Mouse (Mus musculus) midbrain, embryonic 11.5 days (tissue): ENCODE measurements at regions not wholly inside any gene's neighbourhood (a gene's known extent, or its start where the extent isn't known, plus 50 kb on each side); places are given as distances from the start of the nearest gene placed in this dataset.

Experiments
- ATAC-seq: fragments of 200-750 bp; cut with Nextera tagmentation; 2 replicates; pipeline ENCODE4 v1.8.0; 2017; ENCODE audit warnings: moderate TSS enrichment, moderate library complexity; ENCODE audit not compliant: low FRiP score
- DNase-seq: peaks from one replicate; pipeline ENCODE4 v3.0.0; 2015; ENCODE audit warnings: low spot score; ENCODE audit errors: missing footprints
- H3K27ac ChIP-seq: fragments of 300-500 bp; sonication (generic); 2 replicates; pipeline ENCODE4 v1.5.1; 2014; ENCODE audit warnings: low read depth, low read length
- H3K27me3 ChIP-seq: fragments of 300-500 bp; sonication (generic); 2 replicates; pipeline ENCODE4 v1.6.1; 2014; ENCODE audit warnings: mild to moderate bottlenecking, low read length, moderate library complexity, mixed read lengths; ENCODE audit not compliant: control insufficient read depth, insufficient read depth
- H3K36me3 ChIP-seq: fragments of 300-500 bp; sonication (generic); 2 replicates; pipeline ENCODE4 v1.6.1; 2014; ENCODE audit warnings: mild to moderate bottlenecking, low read length, moderate library complexity, mixed read lengths; ENCODE audit not compliant: control insufficient read depth, insufficient read depth
- H3K4me1 ChIP-seq: fragments of 300-500 bp; sonication (generic); 2 replicates; pipeline ENCODE4 v1.6.1; 2014; ENCODE audit warnings: low read length; ENCODE audit not compliant: control insufficient read depth, insufficient read depth
- H3K4me2 ChIP-seq: fragments of 300-500 bp; sonication (generic); 2 replicates; pipeline ENCODE4 v1.6.1; 2014; ENCODE audit warnings: mild to moderate bottlenecking, moderate library complexity
- H3K4me3 ChIP-seq: fragments of 300-500 bp; sonication (generic); 2 replicates; pipeline ENCODE4 v1.5.1; 2014; ENCODE audit warnings: low read depth, low read length
- H3K9ac ChIP-seq: fragments of 300-500 bp; sonication (generic); 2 replicates; pipeline ENCODE4 v1.6.1; 2014; ENCODE audit warnings: low read length
- H3K9me3 ChIP-seq: fragments of 300-500 bp; sonication (generic); 2 replicates; pipeline ENCODE4 v1.6.1; 2016; ENCODE audit warnings: low read length; ENCODE audit not compliant: control insufficient read depth
- WGBS: fragments of 180-500 bp; shearing (Covaris S2); extraction: QIAGEN DNeasy Blood & Tissue Kit; methylation state at CpG from one replicate; pipeline ENCODE4 v1.1.7; 2014; 5-methylcytosine and 5-hydroxymethylcytosine counted together

- WGBS, result 75% methylated on average over 2 of the region's 2 CpGs
- Histone ChIP-seq H3K9me3 (no peaks in the 10 kb centered on the region), H3K4me3 (no peak overlapping the region), H3K4me2 (no peak overlapping the region), H3K9ac (no peak overlapping the region), H3K4me1 (no peaks in the 10 kb centered on the region), H3K27ac (no peak overlapping the region), H3K36me3 (no peaks in the 10 kb centered on the region), H3K27me3 (no peaks in the 10 kb centered on the region)
- ATAC-seq, result no peak
- no peak for DNase-seq
Measured at GRCm38 (mm10) chr14:17347286-17347685, 312.8 kb upstream of the Thrb start.

- DNase-seq, result no peak
- Histone ChIP-seq H3K27me3 (no peaks in the 10 kb centered on the region), H3K4me2 (no peak overlapping the region), H3K4me1 (no peaks in the 10 kb centered on the region), H3K27ac (no peak overlapping the region), H3K36me3 (no peaks in the 10 kb centered on the region), H3K4me3 (no peak overlapping the region), H3K9ac (no peak overlapping the region), H3K9me3 (no peaks in the 10 kb centered on the region)
- ATAC-seq, result no peak
- 81% methylated on average over 4 of the region's 4 CpGs for WGBS
Measured at GRCm38 (mm10) chr14:17352324-17353037, 307.6 kb upstream of the Thrb start.

- no peak for ATAC-seq
- no peaks in the 10 kb centered on the region for H3K36me3 ChIP-seq
- no peaks in the 10 kb centered on the region for H3K27me3 ChIP-seq
- no peak overlapping the region for H3K27ac ChIP-seq
- no peak overlapping the region for H3K9ac ChIP-seq
- no peaks in the 10 kb centered on the region for H3K4me1 ChIP-seq
- DNase-seq, result no peak
- no peak overlapping the region for H3K4me3 ChIP-seq
- H3K4me2 ChIP-seq, result no peak overlapping the region
- no peaks in the 10 kb centered on the region for H3K9me3 ChIP-seq
Measured at GRCm38 (mm10) chr14:17361910-17362309, 298.2 kb upstream of the Thrb start.

- no peaks in the 10 kb centered on the region for H3K27me3 ChIP-seq
- H3K9me3 ChIP-seq, result no peaks in the 10 kb centered on the region
- ATAC-seq, result peak; percentile 90
- H3K36me3 ChIP-seq, result no peaks in the 10 kb centered on the region
- DNase-seq, result peak; percentile 90
- no peak overlapping the region for H3K4me2 ChIP-seq
- 37% methylated on average over 7 of the region's 7 CpGs for WGBS
- H3K9ac ChIP-seq, result no peak overlapping the region
- H3K27ac ChIP-seq, result no peak overlapping the region
- no peaks in the 10 kb centered on the region for H3K4me1 ChIP-seq
- H3K4me3 ChIP-seq, result no peak overlapping the region
Measured at GRCm38 (mm10) chr14:17402751-17403479, 257.1 kb upstream of the Thrb start.

- ATAC-seq (peak; percentile 49; the same call in 1 of the 2 replicates), DNase-seq (no peak)
- Histone ChIP-seq H3K4me1 (no peaks in the 10 kb centered on the region), H3K36me3 (no peaks in the 10 kb centered on the region), H3K4me2 (no peak overlapping the region), H3K27ac (no peak overlapping the region), H3K4me3 (no peak overlapping the region), H3K9ac (no peak overlapping the region), H3K27me3 (no peaks in the 10 kb centered on the region), H3K9me3 (no peaks in the 10 kb centered on the region)
- 69% methylated on average over 2 of the region's 2 CpGs for WGBS
Measured at GRCm38 (mm10) chr14:17405551-17406336, 254.3 kb upstream of the Thrb start.

GRCm38 (mm10) chr14:17406879-17407278 is 253.2 kb upstream of the Thrb start:
- Histone ChIP-seq H3K4me3 (no peak overlapping the region), H3K27me3 (no peaks in the 10 kb centered on the region), H3K9me3 (no peaks in the 10 kb centered on the region), H3K27ac (no peak overlapping the region), H3K36me3 (no peaks in the 10 kb centered on the region), H3K4me2 (no peak overlapping the region), H3K9ac (no peak overlapping the region), H3K4me1 (0 out of 2 replicates have a peak, but pooled peaks cover 2% of the 10 kb centered on the region)
- DNase-seq (no peak), ATAC-seq (no peak)

DNA sequence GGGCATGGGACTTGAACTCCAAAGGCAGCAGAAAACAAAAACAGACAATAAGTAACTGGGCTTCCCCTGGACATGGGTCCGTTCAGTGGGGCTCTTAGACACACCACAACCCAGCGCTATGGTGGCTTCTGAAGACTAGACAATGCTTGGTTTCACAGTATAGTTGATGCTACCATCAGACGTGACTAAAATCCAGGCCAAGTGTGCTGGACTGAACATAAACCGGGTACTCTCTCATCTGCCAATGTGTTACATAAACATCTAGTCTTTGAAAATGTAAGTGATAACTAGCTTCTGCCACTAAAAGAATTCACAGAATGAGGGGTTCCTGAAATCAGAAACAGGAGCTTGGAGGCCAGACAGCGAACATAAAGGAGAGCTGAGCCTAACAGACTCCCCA is 251.7 kb upstream of the Thrb start:
- no peak overlapping the region for H3K4me3 ChIP-seq
- no peaks in the 10 kb centered on the region for H3K27me3 ChIP-seq
- no peak overlapping the region for H3K4me2 ChIP-seq
- no peak for DNase-seq
- H3K4me1 ChIP-seq, result 0 out of 2 replicates have a peak, but pooled peaks cover 2% of the 10 kb centered on the region
- no peaks in the 10 kb centered on the region for H3K9me3 ChIP-seq
- 84% methylated on average over 5 of the region's 5 CpGs for WGBS
- no peak overlapping the region for H3K27ac ChIP-seq
- ATAC-seq, result no peak
- H3K9ac ChIP-seq, result no peak overlapping the region
- no peaks in the 10 kb centered on the region for H3K36me3 ChIP-seq

DNA sequence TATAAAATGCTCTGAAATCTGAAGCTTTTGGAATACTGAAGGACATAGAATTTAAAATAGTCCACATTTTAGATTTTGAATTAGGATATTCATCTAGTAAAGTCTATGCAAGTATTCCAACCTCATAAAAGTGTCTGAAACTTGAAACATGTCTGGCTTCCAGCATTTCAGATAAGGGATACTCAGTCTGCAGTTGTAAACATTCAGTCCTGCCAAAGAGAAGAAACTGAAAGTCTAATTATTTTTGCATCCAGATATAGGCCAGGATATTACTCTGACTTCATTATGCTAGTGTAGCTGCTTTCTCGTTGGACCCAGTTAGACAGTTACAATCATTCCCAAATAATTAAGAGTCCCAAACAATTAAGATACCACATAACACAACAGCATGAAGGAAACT is 251.2 kb upstream of the Thrb start:
- no peak for DNase-seq
- WGBS, result 93% methylated on average over 1 of the region's 1 CpGs
- Histone ChIP-seq H3K4me1 (0 out of 2 replicates have a peak, but pooled peaks cover 2% of the 10 kb centered on the region), H3K4me3 (no peak overlapping the region), H3K9me3 (no peaks in the 10 kb centered on the region), H3K27me3 (no peaks in the 10 kb centered on the region), H3K9ac (no peak overlapping the region), H3K4me2 (no peak overlapping the region), H3K36me3 (no peaks in the 10 kb centered on the region), H3K27ac (no peak overlapping the region)
- ATAC-seq, result no peak

GRCm38 (mm10) chr14:17409497-17409896 is 250.6 kb upstream of the Thrb start:
- H3K4me1 ChIP-seq, result 0 out of 2 replicates have a peak, but pooled peaks cover 2% of the 10 kb centered on the region
- no peak overlapping the region for H3K4me2 ChIP-seq
- H3K9ac ChIP-seq, result no peak overlapping the region
- H3K27ac ChIP-seq, result no peak overlapping the region
- H3K4me3 ChIP-seq, result no peak overlapping the region
- no peaks in the 10 kb centered on the region for H3K9me3 ChIP-seq
- ATAC-seq (no peak), DNase-seq (no peak)
- H3K36me3 ChIP-seq, result no peaks in the 10 kb centered on the region
- WGBS, result 94% methylated on average over 6 of the region's 6 CpGs
- no peaks in the 10 kb centered on the region for H3K27me3 ChIP-seq
